Mouse (Mus musculus): ENCODE measurements around the gene Cand1.

GRCm38 (mm10) chr10:119272005-119272404 lies 32.1 kb upstream of the Cand1 start:
- TF ChIP-seq POLR2A (IDR thresholded peaks at IDR 0.05; ENCODE audit: borderline replicate concordance, insufficient read depth, low read length): no peak
- no peak for TF ChIP-seq CTCF (IDR thresholded peaks at IDR 0.05; ENCODE audit: borderline replicate concordance, insufficient read depth, low read depth, low read length)

Measured in cerebellum, adult 2 months (tissue).